Mouse (Mus musculus): Measurements from ENCODE around the gene Cdipt. TPM values are rescaled to one million over a fixed set of nuclear protein-coding genes. Genes with fewer than 3 reads are reported as not detected.

Cdipt gene
- total RNA-seq, 1 experiment from 2014 or later = 59.1 TPM

- peak; percentile 57 for ATAC-seq (ENCODE audit: extremely low read depth, insufficient number of reproducible peaks, low FRiP score, poor library complexity, severe bottlenecking)
Observed at GRCm38 (mm10) chr7:127008239-127009019, 32.7 kb downstream of the Cdipt start.

- no peak for ATAC-seq (ENCODE audit: extremely low read depth, insufficient number of reproducible peaks, low FRiP score, poor library complexity, severe bottlenecking)
Observed at GRCm38 (mm10) chr7:127009307-127010085, 33.8 kb downstream of the Cdipt start.

- ATAC-seq (ENCODE audit: extremely low read depth, insufficient number of reproducible peaks, low FRiP score, poor library complexity, severe bottlenecking) = no peak
Observed at GRCm38 (mm10) chr7:127011051-127011450, 35.3 kb downstream of the Cdipt start.

- ATAC-seq (ENCODE audit: extremely low read depth, insufficient number of reproducible peaks, low FRiP score, poor library complexity, severe bottlenecking) = no peak
Observed at GRCm38 (mm10) chr7:127011717-127012116, 36.0 kb downstream of the Cdipt start.

- ATAC-seq (ENCODE audit: extremely low read depth, insufficient number of reproducible peaks, low FRiP score, poor library complexity, severe bottlenecking) = no peak
Observed at GRCm38 (mm10) chr7:127012374-127012773, 36.7 kb downstream of the Cdipt start.

GRCm38 (mm10) chr7:127012845-127013244 lies 37.1 kb downstream of the Cdipt start:
- no peak for ATAC-seq (ENCODE audit: extremely low read depth, insufficient number of reproducible peaks, low FRiP score, poor library complexity, severe bottlenecking)

- ATAC-seq (ENCODE audit: extremely low read depth, insufficient number of reproducible peaks, low FRiP score, poor library complexity, severe bottlenecking) = no peak
Observed at GRCm38 (mm10) chr7:127013385-127013784, 37.7 kb downstream of the Cdipt start.

- peak; percentile 48 for ATAC-seq (ENCODE audit: extremely low read depth, insufficient number of reproducible peaks, low FRiP score, poor library complexity, severe bottlenecking)
Observed at GRCm38 (mm10) chr7:127014320-127014719, 38.6 kb downstream of the Cdipt start, which contains the start of gene Mvp. Mvp (minus strand) TSS chr7:127014621.

GRCm38 (mm10) chr7:127014993-127015392 lies 39.3 kb downstream of the Cdipt start:
- no peak for ATAC-seq (ENCODE audit: extremely low read depth, insufficient number of reproducible peaks, low FRiP score, poor library complexity, severe bottlenecking)

GRCm38 (mm10) chr7:127016081-127016480 lies 40.4 kb downstream of the Cdipt start:
- ATAC-seq (ENCODE audit: extremely low read depth, insufficient number of reproducible peaks, low FRiP score, poor library complexity, severe bottlenecking) = peak; percentile 35; the same call in 1 of the 2 replicates

GRCm38 (mm10) chr7:127016481-127016485 lies 40.6 kb downstream of the Cdipt start, which contains the start of gene Pagr1b:
Pagr1b (minus strand) TSS chr7:127016484.
- ATAC-seq (ENCODE audit: extremely low read depth, insufficient number of reproducible peaks, low FRiP score, poor library complexity, severe bottlenecking) = no peak

- peak; percentile 14; the same call in 1 of the 2 replicates for ATAC-seq (ENCODE audit: extremely low read depth, insufficient number of reproducible peaks, low FRiP score, poor library complexity, severe bottlenecking)
Observed at GRCm38 (mm10) chr7:127016486-127016938, 40.8 kb downstream of the Cdipt start.

GRCm38 (mm10) chr7:127016971-127017949 lies 41.5 kb downstream of the Cdipt start, which contains the start of gene Pagr1a:
Pagr1a (minus strand) TSS chr7:127017352.
- ATAC-seq (ENCODE audit: extremely low read depth, insufficient number of reproducible peaks, low FRiP score, poor library complexity, severe bottlenecking) = peak; percentile 74

- no peak for ATAC-seq (ENCODE audit: extremely low read depth, insufficient number of reproducible peaks, low FRiP score, poor library complexity, severe bottlenecking)
Observed at GRCm38 (mm10) chr7:127017950-127018345, 42.2 kb downstream of the Cdipt start.

GRCm38 (mm10) chr7:127018416-127019305 lies 42.9 kb downstream of the Cdipt start:
- ATAC-seq (ENCODE audit: extremely low read depth, insufficient number of reproducible peaks, low FRiP score, poor library complexity, severe bottlenecking) = no peak

GRCm38 (mm10) chr7:127019306-127019960 lies 43.7 kb downstream of the Cdipt start:
- no peak for ATAC-seq (ENCODE audit: extremely low read depth, insufficient number of reproducible peaks, low FRiP score, poor library complexity, severe bottlenecking)

- ATAC-seq (ENCODE audit: extremely low read depth, insufficient number of reproducible peaks, low FRiP score, poor library complexity, severe bottlenecking) = no peak
Observed at GRCm38 (mm10) chr7:127020031-127020430, 44.3 kb downstream of the Cdipt start.

- ATAC-seq (ENCODE audit: extremely low read depth, insufficient number of reproducible peaks, low FRiP score, poor library complexity, severe bottlenecking) = no peak
Observed at GRCm38 (mm10) chr7:127020491-127020890, 44.8 kb downstream of the Cdipt start.
